Mouse (Mus musculus): ENCODE measurements around the gene Ogg1. TPM values are rescaled to one million over a fixed set of nuclear protein-coding genes. Genes with fewer than 3 reads are reported as not detected.

Gene Ogg1
- total and polyA plus RNA-seq, 3 experiments: 10.4 to 30.4 (median 11.5) TPM

- no peaks in the 10 kb centered on the region for H3K9me3 ChIP-seq (replicated peaks)
- TF ChIP-seq POLR2AphosphoS5 (IDR thresholded peaks at IDR 0.05; ENCODE audit: insufficient replicate concordance, low read depth, low read length) (no peak), TAL1 (conservative IDR thresholded peaks at IDR 0.05; ENCODE audit: low read depth, low read length) (no peak), CTCF (IDR thresholded peaks at IDR 0.05; ENCODE audit: low read depth, low read length) (no peak), GATA1 (IDR thresholded peaks at IDR 0.05; ENCODE audit: borderline replicate concordance, low read length) (no peak), GATA2 (IDR thresholded peaks at IDR 0.05; ENCODE audit: borderline replicate concordance, low read depth, low read length) (no peak)
- no peak for ATAC-seq (ENCODE audit: extremely low read depth, insufficient number of reproducible peaks, low FRiP score, poor library complexity, severe bottlenecking)
- H3K4me3 ChIP-seq (ENCODE audit: low read depth, low read length): no peak overlapping the region
- DNase-seq (ENCODE audit: low spot score): no peak
- peaks cover 14% of the 10 kb centered on the region for H3K4me1 ChIP-seq (ENCODE audit: insufficient read depth, low read depth, low read length)
- peaks cover 2% of the 10 kb centered on the region; the same call in 1 of the 2 replicates for H3K27me3 ChIP-seq (ENCODE audit: insufficient read depth, low read length)
- peaks cover 64% of the 10 kb centered on the region for H3K36me3 ChIP-seq (replicated peaks)
These were observed 7.4 kb downstream of the Ogg1 start for GRCm38 (mm10) chr6:113334216-113334615.

DNA sequence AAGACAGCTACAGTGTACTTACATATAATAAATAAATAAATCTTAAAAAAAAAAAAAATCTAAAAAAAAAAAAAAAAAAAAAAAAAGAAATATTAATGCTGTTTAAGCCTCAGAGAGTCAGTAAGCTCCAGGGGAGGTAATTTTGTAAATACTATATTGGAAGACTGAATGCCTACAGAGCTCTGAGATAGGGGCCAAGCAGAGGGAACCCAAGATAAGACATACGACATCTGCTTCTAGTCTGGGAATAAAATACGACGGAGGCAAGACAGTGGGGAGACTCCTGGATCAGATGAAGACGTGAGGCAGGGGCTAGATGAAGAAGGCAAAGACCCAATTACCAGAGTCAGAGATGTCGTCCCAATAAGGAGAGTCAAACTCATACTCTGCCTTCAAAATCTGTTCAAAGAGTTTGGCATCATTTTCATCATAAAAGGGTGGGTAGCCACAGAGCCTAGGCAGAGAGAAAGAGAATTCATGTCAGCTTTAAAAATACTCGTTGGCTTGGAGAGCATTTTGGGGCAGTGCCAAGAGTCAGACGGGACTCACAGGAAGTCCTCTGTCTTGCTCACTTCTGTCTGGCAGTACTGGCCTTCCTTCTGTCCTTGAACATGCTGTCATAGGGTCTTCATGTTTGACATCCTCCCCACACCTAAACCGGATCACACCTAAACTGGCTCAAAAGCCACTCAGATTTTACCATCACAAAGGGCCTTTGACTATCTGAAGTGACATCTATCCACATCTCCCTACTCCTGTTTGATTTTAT lies 10.3 kb downstream of the Ogg1 start:
- peaks cover 41% of the 10 kb centered on the region for H3K36me3 ChIP-seq (replicated peaks)

DNA sequence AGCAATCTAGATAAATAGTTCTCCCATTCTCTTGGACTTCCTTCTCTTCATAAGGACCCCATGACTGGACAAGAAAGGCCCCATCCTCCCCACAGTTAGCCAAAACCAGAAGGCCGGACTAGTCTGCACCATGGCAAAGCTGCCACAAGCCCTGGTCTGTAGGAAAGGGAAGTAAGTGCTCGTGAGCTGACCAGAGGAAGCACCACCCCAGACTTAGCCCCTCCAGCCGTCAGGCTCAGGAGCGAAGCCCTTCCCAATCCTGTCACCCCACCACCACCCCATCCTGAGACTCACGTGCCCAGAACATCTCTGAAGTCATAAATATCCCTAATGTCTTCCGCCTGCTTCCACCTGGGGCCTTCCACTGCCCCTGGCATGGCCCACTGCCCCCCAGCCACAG lies 14.8 kb downstream of the Ogg1 start:
- Histone ChIP-seq H3K4me3 (ENCODE audit: low read depth, low read length) (no peak overlapping the region), H3K4me1 (ENCODE audit: insufficient read depth, low read depth, low read length) (no peaks in the 10 kb centered on the region), H3K36me3 (replicated peaks) (no peaks in the 10 kb centered on the region), H3K27me3 (ENCODE audit: insufficient read depth, low read length) (peaks cover 54% of the 10 kb centered on the region), H3K9me3 (replicated peaks) (no peaks in the 10 kb centered on the region)
- TF ChIP-seq TAL1 (conservative IDR thresholded peaks at IDR 0.05; ENCODE audit: low read depth, low read length): no peak
- no peak for TF ChIP-seq GATA1 (IDR thresholded peaks at IDR 0.05; ENCODE audit: borderline replicate concordance, low read length)
- TF ChIP-seq GATA2 (IDR thresholded peaks at IDR 0.05; ENCODE audit: borderline replicate concordance, low read depth, low read length): no peak
- TF ChIP-seq CTCF (IDR thresholded peaks at IDR 0.05; ENCODE audit: low read depth, low read length): no peak
- TF ChIP-seq POLR2AphosphoS5 (IDR thresholded peaks at IDR 0.05; ENCODE audit: insufficient replicate concordance, low read depth, low read length): no peak
- ATAC-seq (ENCODE audit: extremely low read depth, insufficient number of reproducible peaks, low FRiP score, poor library complexity, severe bottlenecking) (no peak), DNase-seq (ENCODE audit: low spot score) (no peak)

More for the DNA sequence above, 10.3 kb downstream of the Ogg1 start:
- Histone ChIP-seq H3K27me3 (ENCODE audit: insufficient read depth, low read length) (peaks cover 26% of the 10 kb centered on the region), H3K4me1 (ENCODE audit: insufficient read depth, low read depth, low read length) (no peaks in the 10 kb centered on the region), H3K4me3 (ENCODE audit: low read depth, low read length) (no peak overlapping the region), H3K9me3 (replicated peaks) (no peaks in the 10 kb centered on the region)
- DNase-seq (ENCODE audit: low spot score) (no peak), ATAC-seq (ENCODE audit: extremely low read depth, insufficient number of reproducible peaks, low FRiP score, poor library complexity, severe bottlenecking) (no peak)
- TF ChIP-seq POLR2AphosphoS5 (IDR thresholded peaks at IDR 0.05; ENCODE audit: insufficient replicate concordance, low read depth, low read length): no peak
- TF ChIP-seq TAL1 (conservative IDR thresholded peaks at IDR 0.05; ENCODE audit: low read depth, low read length): no peak
- no peak for TF ChIP-seq GATA2 (IDR thresholded peaks at IDR 0.05; ENCODE audit: borderline replicate concordance, low read depth, low read length)
- TF ChIP-seq GATA1 (IDR thresholded peaks at IDR 0.05; ENCODE audit: borderline replicate concordance, low read length): no peak
- no peak for TF ChIP-seq CTCF (IDR thresholded peaks at IDR 0.05; ENCODE audit: low read depth, low read length)

DNA sequence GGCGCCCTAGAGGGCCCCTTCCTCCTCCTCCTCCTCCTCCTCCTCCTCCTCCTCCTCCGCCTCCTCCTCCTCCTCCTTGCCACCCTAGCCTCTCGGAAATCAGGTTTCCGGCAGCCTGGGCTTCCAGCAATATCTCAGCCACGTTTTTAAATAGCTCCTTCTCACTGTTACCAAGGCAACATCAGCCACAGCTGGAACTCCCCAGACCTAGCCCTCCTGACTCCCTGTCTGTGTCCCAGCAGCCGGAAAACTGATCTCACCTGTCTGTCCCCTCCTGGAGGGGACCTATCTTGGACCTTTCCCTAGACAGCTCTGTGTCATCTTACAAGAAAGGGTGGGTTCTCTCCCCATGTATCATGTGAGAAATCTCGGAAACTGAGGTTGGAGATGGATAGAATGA lies 15.5 kb downstream of the Ogg1 start:
- no peaks in the 10 kb centered on the region for H3K4me1 ChIP-seq (ENCODE audit: insufficient read depth, low read depth, low read length)

DNA sequence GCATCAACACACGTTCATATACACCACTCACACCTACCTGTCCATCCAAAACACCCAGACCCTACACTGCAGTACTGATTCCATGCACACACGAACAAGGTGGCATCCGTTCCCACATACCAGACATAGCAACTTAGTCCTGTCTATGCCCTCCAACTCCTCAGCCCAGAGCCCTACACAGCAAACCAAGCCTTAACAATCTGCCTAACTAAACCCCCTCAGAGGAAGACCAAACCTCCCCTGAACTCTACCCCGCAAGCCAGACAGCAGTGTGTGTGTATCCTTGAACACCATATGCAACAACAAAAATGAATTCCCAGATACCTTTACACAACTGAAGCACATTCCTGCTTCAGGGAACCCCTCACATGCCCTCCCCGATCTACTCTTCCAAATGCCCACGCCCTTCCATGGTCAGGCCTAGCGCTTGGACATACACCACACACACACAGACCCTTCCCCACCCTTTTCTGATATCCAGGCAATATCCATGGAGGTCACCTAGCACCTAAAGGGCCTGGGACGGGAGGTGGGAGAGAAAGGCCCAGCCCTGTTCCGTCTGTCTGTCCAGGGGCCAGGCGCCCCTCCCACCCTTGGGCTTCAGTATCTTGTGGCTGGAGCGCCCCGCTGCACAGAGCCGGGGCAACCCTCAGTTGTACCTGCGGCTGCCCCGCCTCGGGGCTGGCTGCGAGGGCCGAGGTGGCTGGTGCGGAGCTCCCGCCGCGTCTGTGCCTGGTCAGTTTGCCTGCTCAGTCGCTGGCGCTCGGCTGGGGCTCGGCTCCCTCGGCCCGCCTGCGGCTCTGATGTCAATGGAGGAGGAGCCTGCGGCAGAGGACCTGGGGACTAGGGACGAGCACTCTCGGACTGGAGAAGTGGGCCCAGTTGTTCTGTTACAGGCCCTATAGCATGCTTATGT lies 16.7 kb downstream of the Ogg1 start, which contains the start of gene Camk1:
TSS of gene Camk1 (minus strand) at position 808 of the 916 bp plus-strand sequence.
- Histone ChIP-seq H3K4me1 (ENCODE audit: insufficient read depth, low read depth, low read length) (no peaks in the 10 kb centered on the region), H3K9me3 (replicated peaks) (no peaks in the 10 kb centered on the region), H3K4me3 (ENCODE audit: low read depth, low read length) (no peak within 1 kb of the TSS), H3K27me3 (ENCODE audit: insufficient read depth, low read length) (peaks cover 54% of the 10 kb centered on the region), H3K36me3 (replicated peaks) (no peaks in the 10 kb centered on the region)
- no peak for ATAC-seq (ENCODE audit: extremely low read depth, insufficient number of reproducible peaks, low FRiP score, poor library complexity, severe bottlenecking)
- DNase-seq (ENCODE audit: low spot score): no peak
- no peak for TF ChIP-seq GATA2 (IDR thresholded peaks at IDR 0.05; ENCODE audit: borderline replicate concordance, low read depth, low read length)
- TF ChIP-seq TAL1 (conservative IDR thresholded peaks at IDR 0.05; ENCODE audit: low read depth, low read length): no peak
- no peak for TF ChIP-seq POLR2AphosphoS5 (IDR thresholded peaks at IDR 0.05; ENCODE audit: insufficient replicate concordance, low read depth, low read length)
- TF ChIP-seq GATA1 (IDR thresholded peaks at IDR 0.05; ENCODE audit: borderline replicate concordance, low read length): no peak
- TF ChIP-seq CTCF (IDR thresholded peaks at IDR 0.05; ENCODE audit: low read depth, low read length): no peak

More for the DNA sequence above, 15.5 kb downstream of the Ogg1 start:
- H3K36me3 ChIP-seq (replicated peaks): no peaks in the 10 kb centered on the region
- no peak for TF ChIP-seq TAL1 (conservative IDR thresholded peaks at IDR 0.05; ENCODE audit: low read depth, low read length)
- TF ChIP-seq GATA2 (IDR thresholded peaks at IDR 0.05; ENCODE audit: borderline replicate concordance, low read depth, low read length): no peak
- TF ChIP-seq CTCF (IDR thresholded peaks at IDR 0.05; ENCODE audit: low read depth, low read length): no peak
- TF ChIP-seq GATA1 (IDR thresholded peaks at IDR 0.05; ENCODE audit: borderline replicate concordance, low read length): no peak
- no peak for TF ChIP-seq POLR2AphosphoS5 (IDR thresholded peaks at IDR 0.05; ENCODE audit: insufficient replicate concordance, low read depth, low read length)
- ATAC-seq (ENCODE audit: extremely low read depth, insufficient number of reproducible peaks, low FRiP score, poor library complexity, severe bottlenecking) (no peak), DNase-seq (ENCODE audit: low spot score) (no peak)
- H3K4me3 ChIP-seq (ENCODE audit: low read depth, low read length): no peak overlapping the region
- H3K9me3 ChIP-seq (replicated peaks): no peaks in the 10 kb centered on the region
- H3K27me3 ChIP-seq (ENCODE audit: insufficient read depth, low read length): peaks cover 54% of the 10 kb centered on the region

DNA sequence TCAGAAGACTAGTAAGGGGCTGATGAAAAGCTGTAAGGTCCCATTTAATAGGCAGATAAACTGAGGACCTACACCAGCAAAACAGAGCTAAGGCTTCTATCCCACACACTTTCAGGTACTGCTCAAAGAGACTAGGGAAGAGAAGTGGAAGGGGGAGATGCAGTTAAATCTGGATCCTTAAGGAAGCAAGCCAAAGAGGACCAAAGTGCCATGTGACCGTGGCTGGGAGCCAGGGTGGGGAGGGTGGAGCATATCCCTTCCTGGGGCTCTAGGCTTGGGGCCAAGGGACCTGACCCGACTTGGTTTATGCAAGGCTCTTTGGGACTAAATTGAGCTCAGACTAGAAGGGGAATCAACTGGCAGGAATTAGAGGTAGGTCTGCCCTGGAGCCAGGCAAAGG lies 17.5 kb downstream of the Ogg1 start:
- no peak for TF ChIP-seq POLR2AphosphoS5 (IDR thresholded peaks at IDR 0.05; ENCODE audit: insufficient replicate concordance, low read depth, low read length)
- no peak for TF ChIP-seq GATA1 (IDR thresholded peaks at IDR 0.05; ENCODE audit: borderline replicate concordance, low read length)
- Histone ChIP-seq H3K4me3 (ENCODE audit: low read depth, low read length) (no peak overlapping the region), H3K9me3 (replicated peaks) (no peaks in the 10 kb centered on the region), H3K36me3 (replicated peaks) (no peaks in the 10 kb centered on the region), H3K4me1 (ENCODE audit: insufficient read depth, low read depth, low read length) (no peaks in the 10 kb centered on the region), H3K27me3 (ENCODE audit: insufficient read depth, low read length) (peaks cover 51% of the 10 kb centered on the region)
- DNase-seq (ENCODE audit: low spot score): no peak
- no peak for ATAC-seq (ENCODE audit: extremely low read depth, insufficient number of reproducible peaks, low FRiP score, poor library complexity, severe bottlenecking)
